Mouse (Mus musculus): ENCODE measurements around the gene Ccdc24. TPM values are rescaled to one million over a fixed set of nuclear protein-coding genes. Genes with fewer than 3 reads are reported as not detected.

Ccdc24 gene
- total RNA-seq, 2 experiments from 2014 or later = not detected

- ATAC-seq (replicated peaks; ENCODE audit: poor library complexity) = no peak
Observed at GRCm38 (mm10) chr4:117860570-117860969, 11.8 kb downstream of the Ccdc24 start.

DNA sequence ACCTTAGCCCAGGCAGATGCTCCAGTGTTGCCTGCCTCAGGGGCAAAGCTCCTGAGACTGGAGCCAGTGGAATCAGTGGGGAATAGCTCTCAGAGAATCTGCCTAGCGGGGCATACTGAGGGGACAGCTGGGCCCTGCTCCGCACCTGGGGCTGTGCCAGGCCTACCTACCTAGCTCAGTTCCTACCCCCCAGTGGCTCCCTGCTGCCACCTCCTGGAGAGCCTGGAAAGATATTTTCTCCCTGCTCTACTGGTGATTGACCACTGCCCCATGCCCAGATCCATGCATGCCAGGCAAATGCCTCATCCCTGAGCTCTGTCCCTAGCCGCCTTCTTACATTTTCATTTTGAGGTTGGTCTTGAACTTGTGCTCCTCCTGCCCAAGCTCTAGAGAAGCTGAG is 13.6 kb downstream of the Ccdc24 start:
- peak; percentile 59 for ATAC-seq (replicated peaks; ENCODE audit: poor library complexity)

- ATAC-seq (replicated peaks; ENCODE audit: poor library complexity) = no peak
Observed at GRCm38 (mm10) chr4:117855146-117855545, 17.2 kb downstream of the Ccdc24 start.

DNA sequence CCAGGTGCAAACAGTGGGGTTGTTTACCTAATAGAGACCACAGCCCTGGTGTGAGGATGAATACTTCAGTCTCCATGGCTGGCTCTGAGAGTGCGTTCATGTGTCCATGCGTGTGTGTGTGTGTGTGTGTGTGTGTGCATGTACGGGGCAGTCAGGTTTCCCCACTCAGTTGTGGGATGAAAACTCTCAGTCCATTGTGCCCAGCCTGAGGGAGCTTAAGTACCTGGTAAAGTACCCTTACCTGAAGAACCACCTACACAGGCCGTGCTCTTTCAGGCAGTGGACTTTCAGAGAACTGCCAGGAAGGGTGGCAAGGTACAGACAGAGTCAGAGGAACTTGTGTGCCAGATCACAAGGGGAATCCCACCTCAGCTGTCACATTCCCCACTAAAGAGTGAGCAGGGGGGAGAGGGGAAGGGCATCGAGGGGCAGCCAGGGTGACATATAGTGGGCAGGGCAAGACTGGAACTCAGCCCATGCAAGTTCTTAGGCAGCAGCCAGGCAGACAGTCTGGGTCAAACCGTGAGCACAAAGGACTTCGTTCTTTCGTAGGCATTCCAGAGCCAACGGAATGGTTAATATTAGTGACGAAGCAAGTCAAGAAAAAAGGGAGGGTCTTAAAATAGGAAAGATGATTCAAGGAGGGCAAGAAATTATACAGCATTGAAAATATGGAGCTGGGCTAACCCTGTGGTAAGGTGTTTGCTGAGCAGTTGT is 20.0 kb downstream of the Ccdc24 start:
- no peak for ATAC-seq (replicated peaks; ENCODE audit: poor library complexity)

DNA sequence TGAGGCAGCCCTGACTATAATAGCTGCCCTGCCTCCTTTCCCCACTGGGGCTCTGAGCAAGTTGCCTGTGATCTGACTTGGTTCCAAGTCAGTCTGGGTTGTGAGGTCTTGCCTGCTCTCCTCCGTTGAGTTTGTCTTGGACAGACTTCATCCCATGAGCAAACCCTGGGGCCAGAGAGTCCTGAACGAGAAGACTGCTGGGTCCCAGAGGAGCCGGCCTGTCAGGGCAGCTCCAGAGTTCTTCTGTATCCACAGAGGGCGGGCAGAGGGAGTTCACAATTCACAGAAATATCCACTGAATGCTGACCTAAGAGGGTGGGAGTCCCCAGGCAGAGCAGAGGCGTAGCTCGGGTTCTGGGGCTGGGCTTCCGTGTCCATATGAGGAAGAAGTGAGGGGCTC is 21.5 kb downstream of the Ccdc24 start:
- no peak for ATAC-seq (replicated peaks; ENCODE audit: poor library complexity)

DNA sequence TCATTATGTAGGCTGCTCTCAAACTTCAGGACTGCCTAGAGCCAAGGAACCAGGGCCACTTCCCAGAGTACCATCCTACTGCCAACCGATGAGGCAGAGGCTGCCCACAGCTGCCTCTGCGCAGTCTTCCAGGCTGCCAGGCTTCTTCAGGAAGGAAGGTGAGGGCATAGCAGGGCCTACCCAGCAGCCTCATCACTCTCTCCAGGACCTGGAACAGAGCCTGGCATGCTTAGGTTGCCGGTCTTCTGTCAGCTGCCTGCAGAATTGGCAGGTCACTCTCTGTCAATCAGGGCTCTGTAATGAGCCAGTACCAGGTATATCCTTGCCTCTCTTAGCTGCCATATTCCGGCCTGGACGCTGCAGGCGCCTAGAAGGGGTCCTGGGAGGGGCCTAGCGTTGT is 22.2 kb downstream of the Ccdc24 start:
- ATAC-seq (replicated peaks; ENCODE audit: poor library complexity) = no peak

GRCm38 (mm10) chr4:117849506-117849905 is 22.9 kb downstream of the Ccdc24 start:
- no peak for ATAC-seq (replicated peaks; ENCODE audit: poor library complexity)

- no peak for ATAC-seq (replicated peaks; ENCODE audit: poor library complexity)
Observed at GRCm38 (mm10) chr4:117849063-117849462, 23.3 kb downstream of the Ccdc24 start.

GRCm38 (mm10) chr4:117847011-117847410 is 25.3 kb downstream of the Ccdc24 start:
- ATAC-seq (replicated peaks; ENCODE audit: poor library complexity) = no peak

GRCm38 (mm10) chr4:117846261-117846660 is 26.1 kb downstream of the Ccdc24 start:
- ATAC-seq (replicated peaks; ENCODE audit: poor library complexity) = no peak

GRCm38 (mm10) chr4:117845316-117845715 is 27.0 kb downstream of the Ccdc24 start:
- ATAC-seq (replicated peaks; ENCODE audit: poor library complexity) = no peak

DNA sequence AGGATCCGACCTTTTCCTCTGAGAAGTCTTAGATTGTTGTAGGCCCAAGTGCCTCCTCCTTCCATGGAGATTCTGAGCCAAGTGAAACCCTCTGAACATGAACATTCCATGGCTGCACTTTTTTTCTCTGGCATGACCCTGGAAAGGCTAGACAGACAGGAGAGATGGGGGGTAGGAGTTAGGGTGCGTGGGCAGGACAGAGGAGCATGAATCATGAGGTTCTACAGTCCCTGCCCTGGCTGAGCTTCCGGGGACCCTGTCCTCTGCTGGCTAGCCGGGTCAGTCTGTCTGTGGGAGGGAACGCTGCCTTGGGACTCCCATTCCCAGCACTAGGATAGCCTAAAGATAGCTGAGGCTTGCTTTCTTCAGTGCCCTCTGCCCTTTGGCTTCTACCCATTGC is 27.9 kb downstream of the Ccdc24 start:
- no peak for ATAC-seq (replicated peaks; ENCODE audit: poor library complexity)

DNA sequence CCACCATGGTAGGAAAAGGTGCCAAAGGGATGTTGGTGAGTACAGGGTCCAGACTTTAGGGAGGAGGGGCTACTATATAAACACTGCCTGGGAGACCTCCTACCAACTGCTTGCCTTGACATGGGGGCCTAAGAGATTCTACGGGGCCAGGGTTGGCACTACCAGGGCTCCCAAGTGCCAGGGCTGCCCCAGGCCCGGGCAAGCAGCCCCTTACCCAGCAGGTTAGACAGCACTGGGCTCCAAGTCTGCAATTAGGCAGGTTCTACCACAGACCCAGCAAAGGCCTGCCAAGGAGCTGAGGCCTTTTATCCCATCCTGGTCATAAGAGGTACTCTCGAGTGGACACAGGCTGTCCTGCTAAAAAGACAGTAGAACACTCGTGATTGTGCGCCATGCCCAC is 29.3 kb downstream of the Ccdc24 start:
- ATAC-seq (replicated peaks; ENCODE audit: poor library complexity) = no peak

DNA sequence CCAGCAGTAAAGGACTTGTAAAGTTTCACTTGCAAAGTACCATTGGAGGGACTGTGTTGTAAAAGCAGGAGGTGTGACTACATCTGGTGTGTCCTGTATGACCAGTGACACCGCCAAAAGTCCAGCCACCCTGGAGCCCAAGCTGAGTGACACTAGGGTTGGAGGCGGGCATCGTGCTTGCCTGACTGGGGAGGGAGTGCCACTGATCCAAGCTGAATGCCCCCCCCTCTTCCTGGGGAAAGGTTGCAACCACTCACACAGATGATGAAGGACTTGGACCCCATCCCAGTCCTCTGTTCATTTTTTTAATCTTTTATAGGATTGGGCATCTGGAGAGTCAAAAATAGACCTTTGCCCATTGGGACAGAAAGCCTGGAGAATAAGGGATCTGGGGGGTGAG is 30.8 kb downstream of the Ccdc24 start:
- ATAC-seq (replicated peaks; ENCODE audit: poor library complexity) = no peak

GRCm38 (mm10) chr4:117840821-117841220 is 31.5 kb downstream of the Ccdc24 start:
- ATAC-seq (replicated peaks; ENCODE audit: poor library complexity) = no peak

DNA sequence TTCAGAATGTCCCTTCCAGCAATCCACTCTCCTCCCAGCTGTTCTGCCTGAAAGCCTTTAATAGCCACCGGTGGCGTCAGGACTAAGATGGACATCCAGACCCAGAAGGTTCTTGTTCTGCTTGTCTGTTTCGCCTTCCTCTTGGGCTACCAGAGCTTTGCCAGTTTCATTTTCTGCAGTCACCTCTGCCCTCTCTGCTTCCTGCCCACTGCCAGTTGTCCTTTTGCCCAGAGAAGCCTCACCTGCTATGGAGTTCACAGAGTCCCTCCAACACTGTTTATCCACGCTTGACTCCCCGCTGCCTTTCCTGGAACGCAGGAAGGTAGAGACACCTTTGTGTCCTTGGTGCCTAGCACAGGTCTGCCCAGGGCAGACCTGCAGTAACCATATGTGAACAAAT is 33.0 kb downstream of the Ccdc24 start:
- ATAC-seq (replicated peaks; ENCODE audit: poor library complexity) = no peak

GRCm38 (mm10) chr4:117837271-117837670 is 35.1 kb downstream of the Ccdc24 start:
- ATAC-seq (replicated peaks; ENCODE audit: poor library complexity) = no peak

DNA sequence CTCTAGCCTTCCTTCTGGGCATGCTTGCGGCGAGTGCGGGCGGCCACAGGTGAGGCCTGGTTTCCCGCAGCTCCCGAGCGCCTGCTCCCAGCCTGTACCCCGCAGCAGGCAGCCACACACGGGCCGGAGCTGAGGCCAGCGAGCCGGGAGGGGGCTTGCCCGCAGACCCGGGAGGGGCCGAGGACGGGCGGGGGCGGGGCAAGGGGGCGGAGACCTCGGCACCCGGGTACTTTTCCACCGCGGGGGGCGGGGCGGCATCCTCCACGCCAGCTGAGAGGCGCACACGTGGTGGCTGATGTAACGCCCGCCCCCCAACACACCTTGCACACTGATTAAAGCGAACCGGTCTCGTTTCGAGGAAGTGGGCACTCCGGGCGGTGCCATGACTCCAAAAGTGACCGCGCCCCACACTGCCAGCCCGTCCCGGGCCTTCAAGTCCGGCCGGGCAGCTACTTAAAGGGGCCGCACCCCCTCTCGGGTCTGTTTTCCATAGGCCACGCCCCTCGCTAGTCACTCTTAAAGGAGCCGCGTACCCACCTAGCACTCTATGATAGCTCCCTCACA is 36.1 kb downstream of the Ccdc24 start:
- ATAC-seq (replicated peaks; ENCODE audit: poor library complexity) = peak; percentile 61

GRCm38 (mm10) chr4:117835531-117836111 is 36.7 kb downstream of the Ccdc24 start:
- peak; percentile 35 for ATAC-seq (replicated peaks; ENCODE audit: poor library complexity)

- peak; percentile 44 for ATAC-seq (replicated peaks; ENCODE audit: poor library complexity)
Observed at GRCm38 (mm10) chr4:117834845-117835530, 37.4 kb downstream of the Ccdc24 start.

DNA sequence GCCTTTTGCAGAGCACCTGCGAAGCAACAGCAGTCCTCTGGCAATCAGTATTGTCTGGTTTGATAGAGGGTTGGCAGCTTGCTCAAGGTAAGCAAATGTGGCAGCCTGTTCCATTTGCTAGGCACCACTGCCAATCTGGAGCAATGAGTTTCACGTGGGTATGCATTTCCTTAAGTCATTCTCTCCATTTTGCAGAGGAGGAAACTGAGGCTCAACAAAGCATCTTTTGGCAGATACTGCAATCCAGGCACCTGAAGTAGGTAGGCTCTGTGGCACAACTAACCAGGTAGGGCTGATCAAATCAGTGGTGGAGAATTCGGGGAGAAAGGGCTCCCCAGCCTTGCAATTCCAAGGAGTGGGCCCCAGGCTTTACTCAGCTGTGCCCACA is 37.9 kb downstream of the Ccdc24 start, which contains the start of gene Slc6a9:
TSS of gene Slc6a9 (plus strand) at position 50 of the 388 bp plus-strand sequence.
- no peak for ATAC-seq (replicated peaks; ENCODE audit: poor library complexity)
